Comparison of ENCODE assay signal across 8 mouse cellular contexts in the genomic region with DNA sequence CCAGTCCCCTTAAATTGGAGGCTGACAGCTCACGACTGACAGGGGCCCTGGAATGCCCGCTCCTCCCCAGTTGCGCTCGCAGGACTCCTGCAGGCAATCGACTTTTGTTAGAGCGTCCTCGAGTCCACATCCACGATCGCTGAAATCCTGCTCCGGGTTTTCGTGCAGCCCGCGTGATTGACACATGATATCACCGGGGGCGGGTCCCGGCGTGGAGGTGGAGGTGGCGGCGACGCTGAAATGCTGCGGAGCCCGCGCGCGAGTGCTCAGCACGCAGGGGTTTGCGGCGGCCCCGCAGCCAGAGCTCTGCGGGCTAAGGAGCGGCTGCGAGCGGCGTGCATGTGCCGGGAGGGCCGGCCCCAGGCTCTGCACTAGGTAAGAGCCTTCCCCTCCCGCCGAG. TPM values are rescaled to one million over a fixed set of nuclear protein-coding genes. Genes with fewer than 3 reads are reported as not detected.
DNase-seq lines count a peak whose midpoint lies in the region; ATAC-seq lines count a peak whose summit lies in the region.

A gene (plus strand): TSS at position 258 of the 400 bp plus-strand sequence.

- peak within 1 kb of the TSS; percentile 87 for H3K9ac ChIP-seq in hindbrain, embryonic 13.5 days

- WGBS in hindbrain, embryonic 13.5 days = under 1% methylated on average over 38 of the region's 38 CpGs

- peak within 1 kb of the TSS; percentile 82 for H3K4me3 ChIP-seq in hindbrain, embryonic 13.5 days

- peaks cover 28% of the 10 kb centered on the region for H3K4me1 ChIP-seq in hindbrain, embryonic 13.5 days (replicated peaks)

- no peaks in the 10 kb centered on the region for H3K9me3 ChIP-seq in hindbrain, embryonic 13.5 days

- peak within 1 kb of the TSS; percentile 93 for H3K27ac ChIP-seq in hindbrain, embryonic 13.5 days

- ATAC-seq in hindbrain, embryonic 13.5 days (ENCODE audit: low FRiP score) = peak; percentile 94

- H3K36me3 ChIP-seq in hindbrain, embryonic 13.5 days = peaks cover 16% of the 10 kb centered on the region

- peak; percentile 88 for DNase-seq in T-cell, adult 2 months (ENCODE audit: low spot score)
- peak; percentile 99 for DNase-seq in cerebellum, postnatal 25 days
- DNase-seq in frontal cortex, postnatal 25 days (ENCODE audit: low spot score in 2 of 2) = peak; percentile 98 to 99
- peak; percentile 97 to 98 for DNase-seq in layer of hippocampus, postnatal 14 days (ENCODE audit: low spot score in 2 of 2)
- peak; percentile 98 for DNase-seq in lung, postnatal 10 days
- DNase-seq in ovary, postnatal 14 days (ENCODE audit: low spot score) = peak; percentile 98
- peak; percentile 91 to 96 for DNase-seq in thymus, postnatal 10 days (ENCODE audit: low spot score in 2 of 2)

- peaks cover 17% of the 10 kb centered on the region for H3K27me3 ChIP-seq in hindbrain, embryonic 13.5 days

- H3K4me2 ChIP-seq in hindbrain, embryonic 13.5 days = peak within 1 kb of the TSS; percentile 85

RNA-seq across cellular contexts. Expression of the gene that starts here (rescaled TPM):
- 4.4 and 5.7 TPM in 2 replicates for polyA plus RNA-seq in hindbrain, embryonic 13.5 days (2015; fragmentation: Nextera tagmentation; extraction: Ambion mirVana)
- total RNA-seq in layer of hippocampus, postnatal 14 days (2021) = 10 to 100 TPM; 15.1 to 16.8 TPM

Comparison
In these comparisons a context has a peak if more than half of its experiments do, and no peak if none do; other contexts are left out.
1. Peak in every context shown above with its lines: DNase-seq, ATAC-seq, H3K4me3 ChIP-seq and H3K27ac ChIP-seq.